Mouse (Mus musculus): Measurements from ENCODE around the gene Rnaseh2a.

GRCm38 (mm10) chr8:84974543-84975142, 5.1 kb upstream of the Rnaseh2a start:
- TF ChIP-seq CTCF (IDR thresholded peaks at IDR 0.05; ENCODE audit: insufficient read depth, low read length), result no peak
- TF ChIP-seq POLR2A (IDR thresholded peaks at IDR 0.05; ENCODE audit: borderline replicate concordance, extremely low read depth, low read depth, low read length), result no peak

All from lung, adult 2 months (tissue).